Mouse (Mus musculus) heart, embryonic 10.5 days (tissue): Measurements from ENCODE around the gene Actn1. TPM values are rescaled to one million over a fixed set of nuclear protein-coding genes. Genes with fewer than 3 reads are reported as not detected.

ENCODE experiments used
- DNase-seq: peaks from one replicate; pipeline ENCODE4 v3.0.0-alpha.2; 2017; ENCODE audit warnings: low spot score
- H3K27ac ChIP-seq: fragments of 300-500 bp; sonication (generic); 2 replicates; pipeline ENCODE4 v1.5.1; 2016; ENCODE audit warnings: mild to moderate bottlenecking
- H3K27me3 ChIP-seq: fragments of 300-500 bp; sonication (generic); 2 replicates; pipeline ENCODE4 v1.6.1; 2016; ENCODE audit warnings: mild to moderate bottlenecking; ENCODE audit not compliant: poor library complexity, insufficient read depth, severe bottlenecking
- H3K36me3 ChIP-seq: fragments of 300-500 bp; sonication (generic); 2 replicates; pipeline ENCODE4 v1.6.1; 2016; ENCODE audit warnings: mild to moderate bottlenecking, moderate library complexity
- H3K4me1 ChIP-seq: fragments of 300-500 bp; sonication (generic); 2 replicates; pipeline ENCODE4 v1.6.1; 2016; ENCODE audit warnings: mild to moderate bottlenecking
- H3K4me3 ChIP-seq: fragments of 300-500 bp; sonication (generic); 2 replicates; pipeline ENCODE4 v1.5.1; 2016; ENCODE audit warnings: mild to moderate bottlenecking, moderate library complexity
- H3K9me3 ChIP-seq: fragments of 300-500 bp; sonication (generic); 2 replicates; pipeline ENCODE4 v1.6.1; 2016; ENCODE audit warnings: mild to moderate bottlenecking, moderate library complexity
- WGBS: fragments of 180-500 bp; shearing (Covaris S2); methylation state at CpG from one replicate; pipeline ENCODE4 v1.1.7; 2016; 5-methylcytosine and 5-hydroxymethylcytosine counted together
- polyA plus RNA-seq: library from polyadenylated mRNA; unstranded; fragments of >200 nt; fragmentation: Nextera tagmentation; extraction: Ambion mirVana; gene quantifications from 2 replicates; pipeline ENCODE4 v1.2.1, GENCODE M21; 2016

The Actn1 gene
- polyA plus RNA-seq, 1 experiment from 2014 or later: 67.8 TPM

- 23% methylated on average over 12 of the region's 12 CpGs for WGBS
- Histone ChIP-seq H3K9me3 (no peaks in the 10 kb centered on the region), H3K27me3 (peaks cover 3% of the 10 kb centered on the region; the same call in 1 of the 2 replicates), H3K36me3 (no peaks in the 10 kb centered on the region), H3K4me1 (peaks cover 34% of the 10 kb centered on the region), H3K4me3 (no peak overlapping the region), H3K27ac (peak overlapping the region; percentile 70)
- no peak for DNase-seq
Measured at GRCm38 (mm10) chr12:80136264-80136930, 123.8 kb downstream of the Actn1 start.

GRCm38 (mm10) chr12:80135173-80135572, 125.0 kb downstream of the Actn1 start:
- no peak overlapping the region for H3K4me3 ChIP-seq
- H3K36me3 ChIP-seq: no peaks in the 10 kb centered on the region
- peaks cover 3% of the 10 kb centered on the region; the same call in 1 of the 2 replicates for H3K27me3 ChIP-seq
- H3K4me1 ChIP-seq: peaks cover 46% of the 10 kb centered on the region
- DNase-seq: no peak
- H3K27ac ChIP-seq: peak overlapping the region; percentile 70; the same call in 1 of the 2 replicates
- H3K9me3 ChIP-seq: no peaks in the 10 kb centered on the region
- WGBS: 89% methylated on average over 8 of the region's 8 CpGs

- peak overlapping the region; percentile 74 for H3K4me3 ChIP-seq
- H3K4me1 ChIP-seq: peaks cover 58% of the 10 kb centered on the region
- peak overlapping the region; percentile 100 for H3K27ac ChIP-seq
- no peaks in the 10 kb centered on the region for H3K9me3 ChIP-seq
- 0 out of 2 replicates have a peak, but pooled peaks cover 3% of the 10 kb centered on the region for H3K27me3 ChIP-seq
- WGBS: 42% methylated on average over 9 of the region's 9 CpGs
- DNase-seq: no peak
- H3K36me3 ChIP-seq: no peaks in the 10 kb centered on the region
Measured at GRCm38 (mm10) chr12:80133011-80133545, 127.1 kb downstream of the Actn1 start.

GRCm38 (mm10) chr12:80132250-80133003, 127.7 kb downstream of the Actn1 start:
- DNase-seq: peak; percentile 92
- Histone ChIP-seq H3K4me3 (peak overlapping the region; percentile 74), H3K4me1 (peaks cover 58% of the 10 kb centered on the region), H3K36me3 (no peaks in the 10 kb centered on the region), H3K27me3 (0 out of 2 replicates have a peak, but pooled peaks cover 3% of the 10 kb centered on the region), H3K27ac (peak overlapping the region; percentile 100), H3K9me3 (no peaks in the 10 kb centered on the region)
- under 1% methylated on average over 66 of the region's 66 CpGs for WGBS

GRCm38 (mm10) chr12:80131359-80132249, 128.6 kb downstream of the Actn1 start:
- peaks cover 53% of the 10 kb centered on the region for H3K4me1 ChIP-seq
- H3K4me3 ChIP-seq: peak overlapping the region; percentile 74
- WGBS: 63% methylated on average over 17 of the region's 17 CpGs
- no peak for DNase-seq
- H3K27ac ChIP-seq: peak overlapping the region; percentile 100
- 0 out of 2 replicates have a peak, but pooled peaks cover 3% of the 10 kb centered on the region for H3K27me3 ChIP-seq
- peaks cover 5% of the 10 kb centered on the region; the same call in 1 of the 2 replicates for H3K36me3 ChIP-seq
- no peaks in the 10 kb centered on the region for H3K9me3 ChIP-seq

GRCm38 (mm10) chr12:80130558-80131358, 129.4 kb downstream of the Actn1 start:
- Histone ChIP-seq H3K27ac (peak overlapping the region; percentile 100), H3K4me1 (peaks cover 44% of the 10 kb centered on the region), H3K4me3 (peak overlapping the region; percentile 1; the same call in 1 of the 2 replicates), H3K9me3 (no peaks in the 10 kb centered on the region), H3K27me3 (0 out of 2 replicates have a peak, but pooled peaks cover 3% of the 10 kb centered on the region), H3K36me3 (peaks cover 6% of the 10 kb centered on the region; the same call in 1 of the 2 replicates)
- DNase-seq: no peak
- WGBS: 20% methylated on average over 6 of the region's 6 CpGs

- 0 out of 2 replicates have a peak, but pooled peaks cover 3% of the 10 kb centered on the region for H3K27me3 ChIP-seq
- WGBS: 92% methylated on average over 8 of the region's 8 CpGs
- peaks cover 10% of the 10 kb centered on the region; the same call in 1 of the 2 replicates for H3K36me3 ChIP-seq
- DNase-seq: no peak
- H3K27ac ChIP-seq: peak overlapping the region; percentile 100
- no peaks in the 10 kb centered on the region for H3K9me3 ChIP-seq
- peaks cover 43% of the 10 kb centered on the region for H3K4me1 ChIP-seq
- no peak overlapping the region for H3K4me3 ChIP-seq
Measured at GRCm38 (mm10) chr12:80129531-80129930, 130.6 kb downstream of the Actn1 start.

GRCm38 (mm10) chr12:80127191-80127762, 132.9 kb downstream of the Actn1 start:
- Histone ChIP-seq H3K4me3 (no peak overlapping the region), H3K4me1 (peaks cover 59% of the 10 kb centered on the region), H3K27me3 (no peaks in the 10 kb centered on the region), H3K27ac (peak overlapping the region; percentile 2; the same call in 1 of the 2 replicates), H3K9me3 (no peaks in the 10 kb centered on the region), H3K36me3 (peaks cover 16% of the 10 kb centered on the region)
- WGBS: 88% methylated on average over 5 of the region's 5 CpGs
- DNase-seq: no peak

GRCm38 (mm10) chr12:80125316-80125715, 134.9 kb downstream of the Actn1 start:
- WGBS: 92% methylated on average over 5 of the region's 5 CpGs
- no peaks in the 10 kb centered on the region for H3K9me3 ChIP-seq
- H3K36me3 ChIP-seq: peaks cover 22% of the 10 kb centered on the region
- no peak overlapping the region for H3K4me3 ChIP-seq
- H3K27me3 ChIP-seq: no peaks in the 10 kb centered on the region
- H3K4me1 ChIP-seq: peaks cover 42% of the 10 kb centered on the region
- DNase-seq: no peak
- no peak overlapping the region for H3K27ac ChIP-seq

- Histone ChIP-seq H3K27me3 (no peaks in the 10 kb centered on the region), H3K4me1 (peaks cover 37% of the 10 kb centered on the region), H3K9me3 (no peaks in the 10 kb centered on the region), H3K27ac (0 out of 2 replicates have a peak overlapping the region, but pooled peaks have one; percentile 3), H3K36me3 (peaks cover 26% of the 10 kb centered on the region), H3K4me3 (no peak overlapping the region)
- DNase-seq: no peak
- 78% methylated on average over 3 of the region's 3 CpGs for WGBS
Measured at GRCm38 (mm10) chr12:80124756-80125155, 135.4 kb downstream of the Actn1 start.

GRCm38 (mm10) chr12:80124211-80124610, 136.0 kb downstream of the Actn1 start:
- H3K4me1 ChIP-seq: peaks cover 31% of the 10 kb centered on the region
- 76% methylated on average over 3 of the region's 3 CpGs for WGBS
- DNase-seq: no peak
- peaks cover 29% of the 10 kb centered on the region for H3K36me3 ChIP-seq
- H3K9me3 ChIP-seq: no peaks in the 10 kb centered on the region
- peak overlapping the region; percentile 8; the same call in 1 of the 2 replicates for H3K27ac ChIP-seq
- H3K4me3 ChIP-seq: no peak overlapping the region
- no peaks in the 10 kb centered on the region for H3K27me3 ChIP-seq
